Mouse (Mus musculus): ENCODE data around the gene Pno1.

DNA sequence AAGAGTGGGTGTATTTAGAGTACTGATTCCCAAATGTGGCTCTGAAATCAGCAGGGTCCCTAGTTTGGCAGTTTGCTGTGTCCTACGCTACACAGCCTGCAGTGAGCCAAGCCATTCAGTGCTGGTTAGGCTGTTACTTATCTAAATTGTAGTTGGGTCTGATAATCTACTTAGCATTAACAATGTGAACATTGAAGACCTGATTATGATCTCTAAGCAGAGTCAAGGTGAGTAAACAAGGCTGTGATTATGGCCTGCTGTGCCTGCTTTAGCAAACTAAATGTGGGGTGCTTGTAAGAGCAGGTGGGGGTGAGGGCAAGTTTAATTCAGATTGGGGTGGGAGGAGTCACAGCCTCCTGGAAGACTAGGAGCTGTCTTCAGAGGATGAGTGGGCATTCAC is 47.4 kb downstream of the Pno1 start:
- TF ChIP-seq CTCF (IDR thresholded peaks at IDR 0.05; ENCODE audit: control insufficient read depth, insufficient read depth, insufficient read length) = no peak
- TF ChIP-seq MYOG (IDR thresholded peaks at IDR 0.05; ENCODE audit: control insufficient read depth, extremely low read depth, insufficient read length) = no peak
- TF ChIP-seq USF1 (IDR thresholded peaks at IDR 0.05; ENCODE audit: low read depth) = no peak
- TF ChIP-seq CEBPB (IDR thresholded peaks at IDR 0.05; ENCODE audit: low read depth) = no peak
- no peak for TF ChIP-seq MAX (IDR thresholded peaks at IDR 0.05)
- TF ChIP-seq FOSL1 (IDR thresholded peaks at IDR 0.05; ENCODE audit: insufficient read depth, low read length, poor library complexity, severe bottlenecking) = no peak
- no peak for TF ChIP-seq MYOD1 (IDR thresholded peaks at IDR 0.05; ENCODE audit: control insufficient read depth, insufficient read length, low read depth)

Data from C2C12 (cell line).